ENCODE assay signal across 8 mouse cellular contexts in the genomic region with DNA sequence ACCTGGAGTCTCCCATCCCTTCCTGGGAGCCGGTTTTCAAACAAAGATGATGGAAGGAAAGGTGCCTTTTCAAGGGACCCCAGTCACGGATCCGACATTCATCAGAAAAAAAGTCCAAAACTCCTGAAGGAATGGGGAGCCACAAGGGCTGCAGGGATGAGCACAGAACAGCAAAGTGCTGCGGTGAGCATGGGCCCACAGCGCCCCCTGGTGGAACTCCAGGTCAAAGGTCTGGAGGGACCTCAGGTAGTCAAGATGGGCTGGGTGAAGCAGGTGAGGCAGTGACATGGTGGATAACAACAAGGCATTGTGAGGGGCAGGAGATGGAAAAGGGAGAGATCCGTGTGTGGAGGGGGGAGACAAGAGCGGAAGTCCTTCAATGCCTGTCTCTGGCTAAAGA. TPM values are rescaled to one million over a fixed set of nuclear protein-coding genes. Genes with fewer than 3 reads are reported as not detected.
A peak's percentile ranks its signal among the peaks of the same experiment; 100 is the strongest.
DNase-seq lines count a peak whose midpoint lies in the region; TF ChIP-seq lines count a peak whose summit lies in the region.

No protein-coding gene starts in this region.

- intact Hi-C loops in heart, postnatal 10 days (cut with DNase I), result loop anchor here (1.0 to 10.0 kb wide), 4 partner anchors 57 to 599 kb away; a partner anchor contains a TSS

- no peaks in the 10 kb centered on the region for H3K36me3 ChIP-seq in E14TG2a.4 (ENCODE audit: insufficient read depth, low read length)
- no peaks in the 10 kb centered on the region for H3K36me3 ChIP-seq in embryonic facial prominence, embryonic 10.5 days (replicated peaks)

- H3K27ac ChIP-seq in embryonic facial prominence, embryonic 10.5 days (replicated peaks), result no peak overlapping the region
- H3K27ac ChIP-seq in layer of hippocampus, adult 2 months, result no peak overlapping the region

- H3K9me3 ChIP-seq in E14TG2a.4 (ENCODE audit: low read length), result no peaks in the 10 kb centered on the region
- no peaks in the 10 kb centered on the region for H3K9me3 ChIP-seq in embryonic facial prominence, embryonic 10.5 days

- peaks cover 10% of the 10 kb centered on the region for H3K27me3 ChIP-seq in E14TG2a.4 (ENCODE audit: insufficient read depth, low read length)
- H3K27me3 ChIP-seq in embryonic facial prominence, embryonic 10.5 days (replicated peaks; ENCODE audit: low read depth, poor library complexity, severe bottlenecking), result peaks cover 6% of the 10 kb centered on the region; the same call in 1 of the 2 replicates

- TF ChIP-seq CTCF in E14TG2a.4 (conservative IDR thresholded peaks at IDR 0.05; ENCODE audit: low read length), result peak; percentile 78
- peak; percentile 96 for TF ChIP-seq CTCF in layer of hippocampus, adult 2 months (conservative IDR thresholded peaks at IDR 0.05)

- peaks cover 16% of the 10 kb centered on the region; the same call in 1 of the 2 replicates for H3K4me1 ChIP-seq in E14TG2a.4 (replicated peaks; ENCODE audit: low read depth, low read length)
- peaks cover 6% of the 10 kb centered on the region for H3K4me1 ChIP-seq in embryonic facial prominence, embryonic 10.5 days

- DNase-seq in adrenal gland, postnatal 36 days, result peak; percentile 86 to 91
- DNase-seq in embryonic facial prominence, embryonic 10.5 days (ENCODE audit: low spot score), result peak; percentile 86
- peak; percentile 79 to 89 for DNase-seq in heart, postnatal 10 days
- DNase-seq in layer of hippocampus, adult 2 months (ENCODE audit: low spot score in 2 of 2), result peak; percentile 64 to 87
- peak; percentile 90 for DNase-seq in lung, postnatal 14 days
- peak; percentile 71 for DNase-seq in right cerebral cortex, adult 18-20 months
- DNase-seq in urinary bladder, adult 18-20 months (ENCODE audit: low spot score in 2 of 2), result peak; percentile 54 to 78

- 11% methylated on average over 7 of the region's 7 CpGs for WGBS in embryonic facial prominence, embryonic 10.5 days

- H3K4me3 ChIP-seq in E14TG2a.4 (replicated peaks; ENCODE audit: low read length), result no peak overlapping the region
- H3K4me3 ChIP-seq in embryonic facial prominence, embryonic 10.5 days, result no peak overlapping the region
- no peak overlapping the region for H3K4me3 ChIP-seq in layer of hippocampus, adult 2 months

RNA-seq across cellular contexts. Expression of a gene that starts 24.9 kb away (rescaled TPM):
- total RNA-seq in adrenal gland, postnatal 36 days (2021), result 1 to 10 TPM; 1.7 TPM
- polyA plus RNA-seq in embryonic facial prominence, embryonic 10.5 days (2016; fragmentation: Nextera tagmentation; extraction: Ambion mirVana), result 3.1 TPM in 2 replicates
- total RNA-seq in heart, postnatal 10 days (2021), result 1 to 10 TPM; 8.6 to 8.7 TPM
- total RNA-seq in layer of hippocampus, adult 2 months (2021), result 1 to 10 TPM; 4.1 to 4.4 TPM

RNA-seq across cellular contexts. Expression of a gene that starts 53.8 kb away (rescaled TPM):
- not detected for total RNA-seq in adrenal gland, postnatal 36 days (2021)
- not detected in 2 replicates for polyA plus RNA-seq in embryonic facial prominence, embryonic 10.5 days (2016; fragmentation: Nextera tagmentation; extraction: Ambion mirVana)
- total RNA-seq in heart, postnatal 10 days (2021), result not detected
- total RNA-seq in layer of hippocampus, adult 2 months (2021), result not detected

RNA-seq across cellular contexts. Expression of a gene that starts 57.9 kb away (rescaled TPM):
- 10 to 100 TPM; 44.6 to 85.9 TPM for total RNA-seq in adrenal gland, postnatal 36 days (2021)
- polyA plus RNA-seq in embryonic facial prominence, embryonic 10.5 days (2016; fragmentation: Nextera tagmentation; extraction: Ambion mirVana), result 6.4 and 7.8 TPM in 2 replicates
- 100 to 1,000 TPM; 162 to 208 TPM for total RNA-seq in heart, postnatal 10 days (2021)
- 10 to 100 TPM in 1 of 2 experiments, 1 to 10 TPM in 1; 9.8 to 14.0 TPM for total RNA-seq in layer of hippocampus, adult 2 months (2021)
